Mouse (Mus musculus) v-Abl transformed pro-B cells (cell line): ENCODE results near the gene Pla2g1b.
"Not testable (repeated sequence)": the region's sequence is repeated elsewhere in the genome, so short reads cannot be mapped to it uniquely, and the experiment has no call there.

Source experiments
- in situ Hi-C, 2 experiments: fragments of 400-800 bp; cut with MboI; formaldehyde crosslinking; loops; one replicate each; pipeline ENCODE4 v1.15.1; 2025; ENCODE audit not compliant: unreplicated experiment in 2 of 2

Pla2g1b gene

GRCm38 (mm10) chr5:115514896-115515587, 49.0 kb downstream of the Pla2g1b start:
- in situ Hi-C loops, result no loop called here

- in situ Hi-C loops, result no loop called here
These were observed 50.2 kb downstream of the Pla2g1b start for GRCm38 (mm10) chr5:115516081-115516907.

- in situ Hi-C loops, result no loop called here
These were observed 50.8 kb downstream of the Pla2g1b start for GRCm38 (mm10) chr5:115516908-115517307.

- in situ Hi-C loops, result no loop called here
These were observed 51.4 kb downstream of the Pla2g1b start for GRCm38 (mm10) chr5:115517501-115517900.

- in situ Hi-C loops, result not testable (repeated sequence)
These were observed 52.2 kb downstream of the Pla2g1b start for GRCm38 (mm10) chr5:115518214-115518613.

- in situ Hi-C loops, result no loop called here
These were observed 54.3 kb downstream of the Pla2g1b start for GRCm38 (mm10) chr5:115520325-115520869.

GRCm38 (mm10) chr5:115521553-115522461, 55.7 kb downstream of the Pla2g1b start:
- in situ Hi-C loops, result no loop called here

GRCm38 (mm10) chr5:115522531-115522930, 56.5 kb downstream of the Pla2g1b start:
- in situ Hi-C loops, result no loop called here

GRCm38 (mm10) chr5:115522981-115523499, 57.0 kb downstream of the Pla2g1b start:
- in situ Hi-C loops, result no loop called here

GRCm38 (mm10) chr5:115523971-115524370, 57.9 kb downstream of the Pla2g1b start:
- in situ Hi-C loops, result no loop called here
